8 mouse cellular contexts compared by ENCODE assay signal in the genomic region with DNA sequence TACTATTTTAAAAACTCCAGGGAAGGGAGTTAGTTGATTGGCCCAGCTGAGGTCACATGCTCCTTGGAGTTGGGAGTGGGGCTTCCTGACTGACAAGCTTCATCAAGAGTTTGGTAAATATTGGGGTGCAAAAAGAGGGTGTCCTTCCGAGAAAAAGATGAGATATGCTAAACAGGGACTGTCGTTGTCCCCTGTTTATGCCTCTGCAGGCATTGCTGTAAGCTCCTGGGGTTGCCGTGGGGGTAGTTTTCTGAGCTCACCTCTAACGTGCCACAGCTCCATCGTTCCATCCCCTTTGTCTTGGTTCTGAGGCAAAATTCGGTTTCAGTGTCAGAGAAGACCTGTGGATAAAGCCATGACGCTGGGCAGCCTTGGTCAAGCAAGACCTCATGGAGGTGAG. TPM values are rescaled to one million over a fixed set of nuclear protein-coding genes. Genes with fewer than 3 reads are reported as not detected.
DNase-seq lines count a peak whose midpoint lies in the region; ATAC-seq lines count a peak whose summit lies in the region.

Gene Dcun1d4, plus strand, starts transcription at position 301 of the 400 bp plus-strand sequence.

- H3K36me3 ChIP-seq in embryonic facial prominence, embryonic 11.5 days (replicated peaks; ENCODE audit: control insufficient read depth, insufficient read depth, low read depth, low read length), result no peaks in the 10 kb centered on the region
- no peaks in the 10 kb centered on the region for H3K36me3 ChIP-seq in hindbrain, embryonic 10.5 days
- no peaks in the 10 kb centered on the region for H3K36me3 ChIP-seq in limb, embryonic 15.5 days

- H3K9ac ChIP-seq in embryonic facial prominence, embryonic 11.5 days (replicated peaks; ENCODE audit: low read length), result no peak within 1 kb of the TSS
- H3K9ac ChIP-seq in limb, embryonic 15.5 days, result no peak within 1 kb of the TSS

- H3K4me2 ChIP-seq in embryonic facial prominence, embryonic 11.5 days (ENCODE audit: low read depth, low read length), result no peak within 1 kb of the TSS
- no peak within 1 kb of the TSS for H3K4me2 ChIP-seq in limb, embryonic 15.5 days

- DNase-seq in left cerebral cortex, adult 18-20 months (ENCODE audit: low spot score in 2 of 2), result no peak
- no peak for DNase-seq in left cerebral cortex, adult 9 months (ENCODE audit: low spot score in 2 of 2)
- DNase-seq in embryonic facial prominence, embryonic 11.5 days (ENCODE audit: low spot score), result no peak
- DNase-seq in hindbrain, embryonic 10.5 days (ENCODE audit: low spot score), result no peak
- DNase-seq in cerebellum, adult 11-12 months, result no peak
- no peak for DNase-seq in right cerebral cortex, adult 2 months (ENCODE audit: low spot score in 2 of 2)
- no peak for DNase-seq in liver

- WGBS in embryonic facial prominence, embryonic 11.5 days, result 86% methylated on average over 7 of the region's 7 CpGs
- 80% methylated on average over 7 of the region's 7 CpGs for WGBS in hindbrain, embryonic 10.5 days
- 82% methylated on average over 7 of the region's 7 CpGs for WGBS in limb, embryonic 15.5 days

- H3K4me1 ChIP-seq in embryonic facial prominence, embryonic 11.5 days (ENCODE audit: control insufficient read depth, insufficient read depth, low read length), result no peaks in the 10 kb centered on the region
- peaks cover 7% of the 10 kb centered on the region for H3K4me1 ChIP-seq in hindbrain, embryonic 10.5 days (replicated peaks)
- H3K4me1 ChIP-seq in limb, embryonic 15.5 days, result no peaks in the 10 kb centered on the region

- H3K27ac ChIP-seq in embryonic facial prominence, embryonic 11.5 days (replicated peaks; ENCODE audit: low read depth, low read length), result no peak within 1 kb of the TSS
- H3K27ac ChIP-seq in hindbrain, embryonic 10.5 days, result no peak within 1 kb of the TSS
- no peak within 1 kb of the TSS for H3K27ac ChIP-seq in limb, embryonic 15.5 days

- H3K9me3 ChIP-seq in embryonic facial prominence, embryonic 11.5 days (replicated peaks; ENCODE audit: control insufficient read depth, low read length), result no peaks in the 10 kb centered on the region
- H3K9me3 ChIP-seq in hindbrain, embryonic 10.5 days, result no peaks in the 10 kb centered on the region
- no peaks in the 10 kb centered on the region for H3K9me3 ChIP-seq in limb, embryonic 15.5 days

- H3K27me3 ChIP-seq in embryonic facial prominence, embryonic 11.5 days (ENCODE audit: control insufficient read depth, insufficient read depth, low read length), result no peaks in the 10 kb centered on the region
- H3K27me3 ChIP-seq in hindbrain, embryonic 10.5 days (ENCODE audit: insufficient read depth, poor library complexity, severe bottlenecking), result no peaks in the 10 kb centered on the region
- no peaks in the 10 kb centered on the region for H3K27me3 ChIP-seq in limb, embryonic 15.5 days

- no peak within 1 kb of the TSS for H3K4me3 ChIP-seq in embryonic facial prominence, embryonic 11.5 days (ENCODE audit: low read depth, low read length)
- H3K4me3 ChIP-seq in hindbrain, embryonic 10.5 days, result no peak within 1 kb of the TSS
- H3K4me3 ChIP-seq in limb, embryonic 15.5 days, result no peak within 1 kb of the TSS

- no peak for ATAC-seq in embryonic facial prominence, embryonic 11.5 days (replicated peaks; ENCODE audit: insufficient number of reproducible peaks, low FRiP score, low TSS enrichment, low read depth)
- no peak for ATAC-seq in limb, embryonic 15.5 days (ENCODE audit: insufficient number of reproducible peaks, low FRiP score, low TSS enrichment, low read depth)

RNA-seq across cellular contexts. Expression of gene Dcun1d4, which starts in this region (rescaled TPM):
- total RNA-seq in left cerebral cortex, adult 18-20 months (2021), result 100 to 1,000 TPM; 132 to 133 TPM
- polyA plus RNA-seq in embryonic facial prominence, embryonic 11.5 days (2014; fragmentation: Nextera tagmentation; extraction: Ambion mirVana), result 63.5 and 68.3 TPM in 2 replicates
- polyA plus RNA-seq in hindbrain, embryonic 10.5 days (2016; fragmentation: Nextera tagmentation; extraction: Ambion mirVana), result 45.7 and 46.9 TPM in 2 replicates
- 17.4 and 19.0 TPM in 2 replicates for polyA plus RNA-seq in limb, embryonic 15.5 days (2015; fragmentation: Nextera tagmentation; extraction: Ambion mirVana)
